Mouse (Mus musculus): ENCODE results near the gene Saal1. TPM values are rescaled to one million over a fixed set of nuclear protein-coding genes. Genes with fewer than 3 reads are reported as not detected.
A peak's percentile ranks its signal among the peaks of the same experiment; 100 is the strongest.
"Not testable (repeated sequence)": the region's sequence is repeated elsewhere in the genome, so short reads cannot be mapped to it uniquely, and the experiment has no call there.

The Saal1 gene
- polyA plus RNA-seq, 1 experiment, result 8.1 TPM

DNA sequence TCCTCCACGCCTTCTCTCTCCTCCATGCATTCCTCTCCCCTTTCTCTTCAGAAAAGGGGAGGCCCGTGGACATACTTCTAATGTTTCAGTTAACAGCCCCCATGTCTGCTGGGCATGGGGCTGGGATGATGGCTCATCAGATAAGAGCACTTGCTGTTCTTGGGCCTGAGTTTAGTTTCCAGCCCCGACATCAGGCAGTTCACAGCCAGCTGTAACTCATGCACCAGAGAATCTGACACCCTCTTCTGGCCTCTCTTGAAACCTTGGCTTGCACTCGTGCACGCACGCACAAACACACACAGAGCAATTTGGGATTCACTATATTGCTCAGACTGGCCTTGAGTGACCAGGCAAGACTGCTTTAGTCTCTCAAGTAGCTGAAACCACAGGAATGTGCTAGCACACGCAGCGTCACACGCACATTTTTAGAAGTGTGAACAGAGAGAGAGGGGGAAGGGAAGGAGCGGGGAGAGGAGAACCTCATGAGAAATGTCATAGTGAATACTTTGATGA, 38.3 kb downstream of the Saal1 start, which contains the start of gene Tph1:
Gene Tph1 (minus strand): TSS at position 378 of the 513 bp plus-strand sequence.
- H3K27ac ChIP-seq (ENCODE audit: insufficient read depth, low read depth, low read length), result no peak within 1 kb of the TSS
- TF ChIP-seq POLR2A (IDR thresholded peaks at IDR 0.05; ENCODE audit: borderline replicate concordance, low read depth, low read length) (no peak), CTCF (IDR thresholded peaks at IDR 0.05; ENCODE audit: low read depth, low read length) (no peak)
- no peaks in the 10 kb centered on the region for H3K4me1 ChIP-seq (ENCODE audit: control insufficient read depth, insufficient read depth, low read length)
- no peak within 1 kb of the TSS for H3K4me3 ChIP-seq (ENCODE audit: insufficient read depth, low read length)

DNA sequence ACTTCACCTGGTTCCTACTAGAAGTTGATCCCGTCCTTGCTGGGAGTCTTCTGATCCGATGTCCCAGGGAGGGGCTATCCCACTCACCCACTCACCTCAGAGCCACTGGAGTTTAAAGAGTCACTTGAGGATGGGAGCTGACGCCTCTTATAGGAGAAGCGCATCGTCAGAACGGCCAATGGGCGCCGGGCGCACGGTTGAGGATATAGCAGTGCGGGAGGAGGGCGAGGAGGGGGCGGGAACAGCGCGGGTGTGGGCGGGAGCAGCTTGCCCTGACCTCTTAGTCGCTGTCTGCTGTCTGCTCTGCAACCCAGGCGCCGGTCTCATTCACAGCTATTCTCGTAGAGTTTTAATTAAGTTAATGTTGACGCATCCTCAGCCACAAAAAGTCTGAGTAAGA, 43.2 kb downstream of the Saal1 start:
- H3K27ac ChIP-seq (ENCODE audit: insufficient read depth, low read depth, low read length), result no peak overlapping the region
- TF ChIP-seq CTCF (IDR thresholded peaks at IDR 0.05; ENCODE audit: low read depth, low read length), result no peak
- TF ChIP-seq POLR2A (IDR thresholded peaks at IDR 0.05; ENCODE audit: borderline replicate concordance, low read depth, low read length), result no peak
- peaks cover 1% of the 10 kb centered on the region; the same call in 1 of the 2 replicates for H3K4me1 ChIP-seq (ENCODE audit: control insufficient read depth, insufficient read depth, low read length)
- no peak overlapping the region for H3K4me3 ChIP-seq (ENCODE audit: insufficient read depth, low read length)

DNA sequence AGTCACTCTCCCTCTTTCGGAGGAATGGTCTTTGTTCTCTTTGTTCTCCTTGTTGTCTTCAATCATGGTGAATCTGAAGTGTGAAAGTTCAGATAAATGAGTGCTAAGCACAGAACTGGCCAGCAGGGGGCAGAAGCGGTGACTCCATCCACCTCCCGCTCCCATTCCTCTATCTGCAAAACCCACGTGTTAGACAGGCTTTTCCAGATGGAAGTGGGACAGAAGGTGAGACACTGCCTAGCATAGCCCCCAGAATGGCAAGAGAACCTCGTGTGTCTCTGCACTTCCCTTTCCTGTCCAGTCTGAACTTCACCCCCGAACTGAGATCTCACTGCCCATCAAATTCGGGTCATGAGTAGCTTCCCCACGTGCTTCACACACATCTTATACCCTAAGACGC, 45.2 kb downstream of the Saal1 start:
- H3K4me3 ChIP-seq (ENCODE audit: insufficient read depth, low read length), result no peak overlapping the region
- no peak overlapping the region for H3K27ac ChIP-seq (ENCODE audit: insufficient read depth, low read depth, low read length)
- TF ChIP-seq CTCF (IDR thresholded peaks at IDR 0.05; ENCODE audit: low read depth, low read length), result peak; percentile 86
- TF ChIP-seq POLR2A (IDR thresholded peaks at IDR 0.05; ENCODE audit: borderline replicate concordance, low read depth, low read length), result no peak
- peaks cover 2% of the 10 kb centered on the region; the same call in 1 of the 2 replicates for H3K4me1 ChIP-seq (ENCODE audit: control insufficient read depth, insufficient read depth, low read length)

DNA sequence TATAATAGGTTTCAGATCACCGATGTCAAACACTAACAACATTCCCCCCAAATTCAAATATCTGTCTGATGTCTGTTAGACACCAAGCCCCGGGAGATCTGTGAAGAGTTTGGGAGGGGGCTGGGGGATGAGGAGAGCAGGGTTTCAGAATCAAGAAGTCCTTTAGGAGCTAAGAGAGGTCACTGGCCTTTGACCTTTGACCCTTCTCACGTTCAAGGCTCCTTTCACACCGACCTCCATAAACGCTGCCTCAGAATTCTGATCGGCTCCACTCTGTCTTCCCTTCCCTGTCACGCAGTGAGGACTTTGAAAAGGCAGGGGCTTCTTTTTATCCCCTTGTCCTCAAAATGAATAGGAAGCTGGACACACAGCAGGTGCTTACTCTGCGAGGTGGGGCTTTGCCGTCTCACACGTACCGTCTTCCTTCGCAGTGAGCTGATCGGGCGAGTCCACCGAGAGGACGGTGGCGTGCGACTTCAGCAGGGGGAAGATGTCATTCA, 48.8 kb downstream of the Saal1 start:
- H3K27ac ChIP-seq (ENCODE audit: insufficient read depth, low read depth, low read length), result no peak overlapping the region
- peaks cover 2% of the 10 kb centered on the region; the same call in 1 of the 2 replicates for H3K4me1 ChIP-seq (ENCODE audit: control insufficient read depth, insufficient read depth, low read length)
- no peak overlapping the region for H3K4me3 ChIP-seq (ENCODE audit: insufficient read depth, low read length)
- TF ChIP-seq POLR2A (IDR thresholded peaks at IDR 0.05; ENCODE audit: borderline replicate concordance, low read depth, low read length) (no peak), CTCF (IDR thresholded peaks at IDR 0.05; ENCODE audit: low read depth, low read length) (no peak)

DNA sequence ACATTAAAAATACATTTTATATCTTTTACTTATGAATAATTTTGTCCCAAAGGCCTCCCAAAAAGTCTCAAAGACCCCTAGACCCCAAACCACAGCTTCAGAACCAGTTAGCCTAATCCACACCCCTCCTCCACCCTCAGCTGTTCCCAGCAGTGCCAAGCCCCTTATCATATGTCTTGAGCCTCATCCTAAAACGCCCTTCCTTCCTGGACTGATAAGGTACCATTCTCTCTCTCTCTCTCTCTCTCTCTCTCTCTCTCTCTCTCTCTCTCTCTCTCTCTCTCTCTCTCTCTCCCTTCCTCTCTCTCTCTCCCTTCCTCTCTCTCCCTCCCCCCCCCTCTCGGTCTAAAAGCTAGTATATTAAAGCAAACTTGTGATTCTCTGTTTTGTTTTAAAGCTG, 58.2 kb downstream of the Saal1 start:
- Histone ChIP-seq H3K4me1 (ENCODE audit: control insufficient read depth, insufficient read depth, low read length) (peaks cover 3% of the 10 kb centered on the region), H3K4me3 (ENCODE audit: insufficient read depth, low read length) (no peak overlapping the region), H3K27ac (ENCODE audit: insufficient read depth, low read depth, low read length) (no peak overlapping the region)
- TF ChIP-seq POLR2A (IDR thresholded peaks at IDR 0.05; ENCODE audit: borderline replicate concordance, low read depth, low read length) (no peak), CTCF (IDR thresholded peaks at IDR 0.05; ENCODE audit: low read depth, low read length) (no peak)

DNA sequence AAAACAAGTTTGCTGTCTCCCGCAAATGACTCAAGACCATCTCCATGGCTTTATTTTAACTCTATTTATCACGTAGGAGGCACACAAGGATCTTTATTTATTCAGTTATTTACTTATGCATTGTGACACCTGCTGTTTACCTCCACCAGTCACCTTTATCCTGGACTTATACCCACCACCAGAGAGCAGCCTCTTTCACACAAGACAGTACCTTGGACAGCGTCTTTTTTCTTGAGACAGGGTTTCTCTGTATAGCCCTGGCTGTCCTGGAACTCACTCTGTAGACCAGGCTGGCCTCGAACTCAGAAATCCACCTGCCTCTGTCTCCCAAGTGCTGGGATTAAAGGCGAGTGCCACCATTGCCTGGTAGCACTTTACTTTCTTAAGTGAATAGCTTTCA, 60.2 kb downstream of the Saal1 start:
- H3K4me1 ChIP-seq (ENCODE audit: control insufficient read depth, insufficient read depth, low read length); H3K27ac ChIP-seq (ENCODE audit: insufficient read depth, low read depth, low read length); H3K4me3 ChIP-seq (ENCODE audit: insufficient read depth, low read length): not testable (repeated sequence)

DNA sequence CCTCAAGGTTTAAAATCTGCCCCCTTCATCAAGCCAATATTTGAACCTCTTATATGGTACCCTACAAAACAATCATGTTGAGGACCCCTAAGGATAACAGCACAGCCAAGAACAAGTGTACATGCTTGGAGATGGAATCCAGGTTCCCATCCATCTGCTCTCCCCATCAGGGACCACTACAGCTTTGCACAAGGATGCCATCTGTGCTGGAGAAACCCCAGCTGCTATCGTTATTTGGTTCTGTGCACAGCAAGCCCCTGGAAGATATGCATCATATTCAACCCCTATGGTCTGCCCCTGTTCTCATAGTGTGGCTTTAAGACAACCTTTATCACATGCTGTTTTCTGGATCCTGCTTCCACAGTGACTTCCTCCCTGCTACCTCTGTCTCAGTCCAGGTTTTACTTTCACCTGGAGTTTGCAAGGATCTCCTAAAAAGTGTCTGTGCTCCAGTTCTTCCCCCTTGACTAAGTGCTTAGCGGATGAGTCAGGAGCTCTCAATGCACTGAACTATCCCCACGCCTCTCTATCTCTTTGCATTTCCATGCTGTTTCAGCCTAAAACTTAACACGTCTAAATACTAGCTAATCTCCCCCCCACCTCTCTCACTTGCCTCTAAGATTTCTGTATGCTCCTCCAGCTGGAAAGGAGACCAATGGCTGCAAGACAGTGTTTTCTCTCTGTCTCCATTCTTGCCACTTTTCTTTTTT, 61.9 kb downstream of the Saal1 start:
- Histone ChIP-seq H3K27ac (ENCODE audit: insufficient read depth, low read depth, low read length) (no peak overlapping the region), H3K4me3 (ENCODE audit: insufficient read depth, low read length) (no peak overlapping the region), H3K4me1 (ENCODE audit: control insufficient read depth, insufficient read depth, low read length) (no peaks in the 10 kb centered on the region)
- no peak for TF ChIP-seq CTCF (IDR thresholded peaks at IDR 0.05; ENCODE audit: low read depth, low read length)
- TF ChIP-seq POLR2A (IDR thresholded peaks at IDR 0.05; ENCODE audit: borderline replicate concordance, low read depth, low read length), result no peak

DNA sequence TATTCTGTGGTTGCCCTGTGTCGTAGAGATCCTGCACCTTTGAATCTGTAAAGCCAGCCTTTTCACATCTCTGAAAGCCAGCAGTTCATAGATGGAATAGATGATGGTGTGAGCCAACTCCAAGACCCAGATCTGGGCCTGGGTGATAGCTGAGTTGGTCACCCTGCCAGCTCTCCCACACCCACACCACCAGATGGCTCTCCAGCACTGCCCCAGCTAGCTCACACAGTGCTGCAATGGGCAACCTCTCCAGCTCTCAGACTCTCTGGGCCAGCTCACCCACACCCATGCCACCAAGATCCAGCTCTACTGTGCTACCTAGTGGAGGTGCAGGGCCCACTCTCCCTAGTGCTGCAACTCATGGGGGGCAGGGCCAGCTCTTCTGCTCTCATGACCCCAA, 67.3 kb downstream of the Saal1 start:
- no peak overlapping the region for H3K4me3 ChIP-seq (ENCODE audit: insufficient read depth, low read length)
- no peak overlapping the region for H3K27ac ChIP-seq (ENCODE audit: insufficient read depth, low read depth, low read length)
- TF ChIP-seq CTCF (IDR thresholded peaks at IDR 0.05; ENCODE audit: low read depth, low read length) (no peak), POLR2A (IDR thresholded peaks at IDR 0.05; ENCODE audit: borderline replicate concordance, low read depth, low read length) (no peak)
- H3K4me1 ChIP-seq (ENCODE audit: control insufficient read depth, insufficient read depth, low read length), result peaks cover 3% of the 10 kb centered on the region

DNA sequence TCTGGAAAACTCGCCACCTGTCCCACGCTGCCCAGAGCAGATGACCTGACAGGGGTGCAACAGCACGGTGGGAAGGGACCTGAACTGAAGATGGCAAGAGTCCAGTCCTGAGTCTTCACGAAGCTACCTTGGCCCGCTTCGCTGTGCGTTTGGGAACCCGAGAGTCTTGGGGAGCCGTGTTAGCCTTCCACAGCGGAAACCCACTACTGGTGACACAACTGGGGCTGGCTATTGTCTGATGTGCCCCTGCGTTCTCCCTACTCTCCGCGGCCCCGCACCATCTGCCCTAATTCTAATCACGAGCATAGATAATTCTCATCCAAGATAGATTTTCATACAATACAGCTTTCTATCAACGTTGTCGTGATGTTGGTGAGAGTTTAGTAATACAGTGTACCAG, 70.4 kb downstream of the Saal1 start:
- peaks cover 8% of the 10 kb centered on the region for H3K4me1 ChIP-seq (ENCODE audit: control insufficient read depth, insufficient read depth, low read length)
- H3K27ac ChIP-seq (ENCODE audit: insufficient read depth, low read depth, low read length), result no peak overlapping the region
- peak overlapping the region; percentile 82 for H3K4me3 ChIP-seq (ENCODE audit: insufficient read depth, low read length)
- no peak for TF ChIP-seq POLR2A (IDR thresholded peaks at IDR 0.05; ENCODE audit: borderline replicate concordance, low read depth, low read length)
- no peak for TF ChIP-seq CTCF (IDR thresholded peaks at IDR 0.05; ENCODE audit: low read depth, low read length)

DNA sequence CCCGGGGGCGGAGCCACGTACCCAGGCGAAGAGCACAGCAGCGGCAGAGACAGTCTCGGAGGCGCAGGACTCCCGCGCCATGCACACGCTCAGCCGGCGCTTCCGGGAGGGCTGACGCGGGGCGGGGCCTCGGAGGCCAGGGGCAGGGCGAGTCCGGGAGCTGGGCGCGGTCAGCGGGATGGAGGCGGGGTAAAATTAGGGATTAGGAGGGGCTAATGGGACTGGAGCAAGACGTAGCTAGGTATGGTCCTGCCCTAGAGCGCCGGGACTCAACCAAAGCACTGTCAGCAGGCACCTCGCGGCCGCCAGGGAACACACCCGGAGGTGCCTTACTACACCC, 70.8 kb downstream of the Saal1 start, which contains the start of gene Sergef:
Gene Sergef (minus strand): TSS at position 116 of the 340 bp plus-strand sequence.
- no peak within 1 kb of the TSS for H3K27ac ChIP-seq (ENCODE audit: insufficient read depth, low read depth, low read length)
- TF ChIP-seq POLR2A (IDR thresholded peaks at IDR 0.05; ENCODE audit: borderline replicate concordance, low read depth, low read length) (peak; percentile 96), CTCF (IDR thresholded peaks at IDR 0.05; ENCODE audit: low read depth, low read length) (no peak)
- peaks cover 8% of the 10 kb centered on the region for H3K4me1 ChIP-seq (ENCODE audit: control insufficient read depth, insufficient read depth, low read length)
- peak within 1 kb of the TSS; percentile 82 for H3K4me3 ChIP-seq (ENCODE audit: insufficient read depth, low read length)

Data from bone marrow macrophage, adult 2 months (primary cell).